Mouse (Mus musculus) kidney, postnatal 36 days (tissue): ENCODE data around the gene Dph1.

Experiments
- DNase-seq, 2 experiments: peaks; one replicate each; pipeline ENCODE4 v3.0.0; 2021 to 2022; ENCODE audit warnings: mixed read lengths in 2 of 2

The Dph1 gene

GRCm38 (mm10) chr11:75132278-75132677, 58.8 kb downstream of the Dph1 start:
- peak; percentile 73 to 76 for DNase-seq

DNA sequence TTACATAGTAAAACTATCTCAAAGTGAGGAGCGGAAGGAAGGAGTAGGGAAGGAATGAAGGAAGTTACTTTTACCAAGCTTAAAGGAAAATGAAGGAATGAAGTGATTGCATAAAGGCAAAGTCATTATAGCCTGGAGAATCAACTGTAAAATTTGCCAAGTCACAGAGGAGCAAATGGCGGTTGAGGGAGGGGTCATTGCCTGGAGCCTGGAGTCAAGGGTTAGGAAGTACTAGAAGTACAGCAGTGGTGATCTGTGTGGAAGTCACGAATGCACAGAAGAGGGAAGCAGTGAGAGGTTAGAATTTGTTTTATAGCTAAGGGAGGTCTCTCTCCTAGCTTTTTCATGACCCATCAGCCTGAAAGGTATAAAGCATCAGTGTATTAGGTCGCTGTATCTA, 59.7 kb downstream of the Dph1 start:
- no peak for DNase-seq

DNA sequence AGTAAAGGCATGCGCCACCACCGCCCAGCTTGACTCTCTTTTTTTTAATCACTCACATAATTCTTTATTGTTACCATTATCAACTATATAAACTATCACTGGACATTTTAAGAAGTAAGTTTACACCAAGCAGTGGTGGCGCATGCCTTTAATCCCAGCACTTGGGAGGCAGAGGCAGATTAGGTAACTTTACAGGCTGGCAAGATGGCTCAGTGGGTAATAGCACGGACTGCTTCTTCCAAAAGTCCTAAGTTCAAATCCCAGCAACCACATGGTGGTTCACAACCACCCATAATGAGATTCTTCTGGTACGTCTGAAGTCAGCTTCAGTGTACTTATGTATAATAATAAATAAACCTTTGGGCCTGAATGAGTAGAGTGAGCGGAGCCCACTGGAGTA, 61.6 kb downstream of the Dph1 start:
- no peak for DNase-seq
